Mouse (Mus musculus) layer of hippocampus, adult 2 months (tissue): ENCODE measurements around the gene H2afv. TPM values are rescaled to one million over a fixed set of nuclear protein-coding genes. Genes with fewer than 3 reads are reported as not detected.
A peak's percentile ranks its signal among the peaks of the same experiment; 100 is the strongest.
"Not testable (repeated sequence)": the region's sequence is repeated elsewhere in the genome, so short reads cannot be mapped to it uniquely, and the experiment has no call there.

ENCODE experiments used
- DNase-seq, 2 experiments: peaks; one replicate each; pipeline ENCODE4 v3.0.0; 2022; ENCODE audit warnings: low spot score in 2 of 2
- H3K27ac ChIP-seq: fragments of 200-600 bp; 2 replicates; pipeline ENCODE4 v1.8.1; 2022
- H3K4me3 ChIP-seq: fragments of 200-600 bp; 2 replicates; pipeline ENCODE4 v1.8.1; 2022; ENCODE audit warnings: mild to moderate bottlenecking
- CTCF ChIP-seq: fragments of 200-600 bp; conservative IDR thresholded peaks from 2 replicates; pipeline ENCODE4 v1.8.1; 2022; ENCODE audit warnings: antibody characterized with exemption, mild to moderate bottlenecking, moderate library complexity
- total RNA-seq, 2 experiments: library from RNA; stranded (reverse); gene quantifications; 2 replicates each; pipeline ENCODE4 v1.2.3; 2021

Gene H2afv
- total RNA-seq, 2 experiments from 2014 or later = 43.6 to 47.3 TPM

DNA sequence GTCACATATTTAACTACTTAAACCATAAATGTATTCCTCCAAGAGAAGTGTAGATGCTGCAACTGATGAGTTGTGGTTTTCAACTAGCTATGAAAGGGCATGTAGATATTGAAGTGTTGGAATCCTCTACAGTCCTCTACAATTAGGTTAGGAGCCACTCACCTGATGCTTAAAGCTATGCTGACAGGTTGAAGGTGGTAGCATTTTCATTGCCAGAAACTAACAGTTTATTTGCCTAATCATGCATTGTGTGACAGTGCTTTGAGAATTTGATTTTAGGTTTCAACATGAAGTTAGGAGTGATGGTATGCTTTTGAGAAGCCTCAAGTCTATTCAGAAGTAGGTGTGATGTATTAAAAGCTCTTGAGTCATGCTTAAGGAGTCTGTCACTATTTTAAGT is 26.8 kb downstream of the H2afv start:
- peak overlapping the region; percentile 92 for H3K4me3 ChIP-seq
- no peak for DNase-seq
- no peak for TF ChIP-seq CTCF

GRCm38 (mm10) chr11:6417069-6417468 is 27.2 kb downstream of the H2afv start:
- DNase-seq = no peak
- peak overlapping the region; percentile 99; the same call in 1 of the 2 replicates for H3K27ac ChIP-seq
- no peak for TF ChIP-seq CTCF
- peak overlapping the region; percentile 92 for H3K4me3 ChIP-seq

More for the DNA sequence above, 26.8 kb downstream of the H2afv start:
- H3K27ac ChIP-seq = peak overlapping the region; percentile 1; the same call in 1 of the 2 replicates

GRCm38 (mm10) chr11:6416405-6417034 is 27.7 kb downstream of the H2afv start:
- H3K27ac ChIP-seq = peak overlapping the region; percentile 99
- TF ChIP-seq CTCF = no peak
- DNase-seq = peak; percentile 80 to 87
- H3K4me3 ChIP-seq = peak overlapping the region; percentile 92

GRCm38 (mm10) chr11:6415551-6416404 is 28.5 kb downstream of the H2afv start:
- no peak for TF ChIP-seq CTCF
- peak overlapping the region; percentile 92 for H3K4me3 ChIP-seq
- peak; percentile 96 to 99 for DNase-seq
- peak overlapping the region; percentile 99 for H3K27ac ChIP-seq

DNA sequence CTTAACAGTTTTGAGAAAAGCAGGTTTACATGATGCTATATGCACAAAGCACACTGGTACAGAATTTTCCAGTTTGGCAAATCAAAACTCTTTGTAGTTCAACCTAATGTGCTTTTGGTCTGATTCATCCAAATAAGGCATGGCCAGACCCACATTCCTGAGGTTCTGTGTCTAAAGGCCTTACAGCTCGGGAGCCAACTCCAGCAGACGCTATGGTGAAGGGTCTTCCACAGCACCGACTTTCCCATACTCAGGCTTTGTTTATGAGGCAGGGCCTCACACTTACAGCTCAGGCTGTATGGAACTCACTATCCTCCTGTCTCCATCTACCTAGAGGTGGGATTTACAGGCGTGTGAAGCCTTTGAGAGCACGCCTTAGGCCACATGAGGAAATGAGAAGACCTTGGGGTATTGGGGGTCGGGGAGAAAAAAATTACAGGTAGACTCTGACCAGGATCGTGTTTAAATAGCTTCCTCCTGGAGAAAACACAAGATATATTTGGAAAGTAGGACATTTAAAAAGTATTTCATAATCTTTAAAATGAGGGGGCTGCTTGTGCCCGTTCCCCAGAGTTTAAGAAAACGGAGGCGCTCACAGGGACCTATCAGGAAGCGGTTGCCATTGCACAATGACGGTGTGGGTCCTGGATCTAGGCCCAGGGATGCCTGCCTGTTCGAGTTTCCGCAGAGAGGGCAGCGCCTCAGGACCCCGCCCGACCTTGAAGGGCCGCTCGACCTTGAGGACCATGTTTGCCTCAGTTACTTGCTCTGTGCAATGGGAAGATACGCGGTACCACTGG is 29.3 kb downstream of the H2afv start, which contains the start of gene Ppia:
Gene Ppia, plus strand, starts transcription at position 693 of the 800 bp plus-strand sequence.
- no peak for DNase-seq
- TF ChIP-seq CTCF = no peak
- peak within 1 kb of the TSS; percentile 99 for H3K27ac ChIP-seq
- peak within 1 kb of the TSS; percentile 92 for H3K4me3 ChIP-seq

GRCm38 (mm10) chr11:6413264-6413663 is 31.0 kb downstream of the H2afv start:
- DNase-seq = no peak
- Histone ChIP-seq H3K4me3 (no peak overlapping the region), H3K27ac (no peak overlapping the region)
- TF ChIP-seq CTCF = no peak

DNA sequence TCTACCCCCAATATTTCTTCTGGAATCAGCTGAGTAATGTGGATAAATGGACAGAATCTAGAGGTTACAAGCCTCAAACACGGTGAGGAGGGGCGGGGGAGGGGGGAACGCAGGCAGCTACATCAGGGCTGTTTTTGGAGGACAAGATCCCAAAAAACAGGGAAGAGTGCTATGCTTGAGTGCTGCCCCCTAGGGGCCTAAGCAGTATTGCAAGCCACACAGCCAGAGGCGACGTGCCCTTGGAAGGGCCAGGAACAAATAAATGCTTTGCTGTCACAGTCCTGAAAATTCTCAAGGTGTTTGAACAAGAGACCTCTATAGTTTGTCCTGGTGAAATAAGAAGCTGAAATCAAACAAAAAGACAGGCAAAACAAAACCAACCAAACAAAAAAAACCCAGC is 32.6 kb downstream of the H2afv start:
- Histone ChIP-seq H3K27ac (peak overlapping the region; percentile 41; the same call in 1 of the 2 replicates), H3K4me3 (no peak overlapping the region)
- peak; percentile 97 for TF ChIP-seq CTCF
- peak; percentile 68 to 88 for DNase-seq

- not testable (repeated sequence) for H3K27ac ChIP-seq, DNase-seq, H3K4me3 ChIP-seq
These were observed 33.5 kb downstream of the H2afv start for GRCm38 (mm10) chr11:6410755-6411154.

DNA sequence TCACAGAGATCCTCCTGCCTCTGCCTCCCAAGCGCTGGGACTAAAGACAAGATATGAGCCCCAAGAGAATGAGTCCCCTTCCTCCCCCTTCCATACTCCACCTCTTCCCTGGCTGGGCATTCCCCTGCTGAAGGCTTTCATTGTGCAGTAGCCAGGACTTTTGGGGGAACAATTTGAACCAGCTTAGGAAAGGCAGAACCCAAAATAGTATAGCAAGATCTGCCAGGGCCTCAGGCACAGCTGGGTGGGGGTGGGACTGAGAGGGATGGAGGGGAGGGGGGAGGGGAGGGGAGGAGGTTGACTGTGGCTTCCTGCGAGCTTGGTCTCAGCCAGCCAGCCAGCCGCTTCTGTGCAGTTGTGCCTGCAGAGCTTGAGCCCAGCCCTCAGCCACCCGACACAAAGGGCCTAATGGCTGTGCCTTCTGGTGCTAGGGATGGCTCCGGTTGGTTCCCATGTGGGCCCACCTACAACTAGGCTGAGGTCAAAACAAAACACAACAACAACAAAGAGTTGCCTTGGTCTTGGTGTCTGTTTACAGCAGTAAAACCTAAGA is 34.1 kb downstream of the H2afv start:
- H3K4me3 ChIP-seq = no peak overlapping the region
- no peak for DNase-seq
- TF ChIP-seq CTCF = no peak
- H3K27ac ChIP-seq = peak overlapping the region; percentile 28; the same call in 1 of the 2 replicates

DNA sequence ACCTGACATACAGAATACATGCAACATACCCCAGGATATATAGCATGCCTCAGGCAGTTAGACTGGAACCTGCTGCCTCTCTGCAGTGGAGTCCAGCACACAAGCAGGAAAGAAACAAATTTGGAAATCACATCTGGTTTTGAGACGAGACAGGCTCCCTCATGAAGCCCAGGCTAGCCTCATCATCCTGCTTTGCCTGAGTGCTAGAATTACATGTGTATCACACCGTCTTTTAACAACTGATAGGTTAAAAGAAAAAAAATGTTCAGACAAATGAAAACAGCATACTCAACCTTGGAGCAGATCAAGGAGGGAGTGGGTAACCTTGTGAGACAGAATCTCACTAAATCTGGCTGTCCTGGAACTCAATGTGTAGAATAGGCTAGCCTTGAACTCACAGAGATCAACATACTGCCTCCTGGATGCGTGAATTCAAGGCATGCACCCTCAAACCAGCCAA is 37.1 kb downstream of the H2afv start:
- no peak overlapping the region for H3K4me3 ChIP-seq
- DNase-seq = peak in 1 of 2 experiments; percentile 3
- TF ChIP-seq CTCF = no peak
- peak overlapping the region; percentile 84 for H3K27ac ChIP-seq

DNA sequence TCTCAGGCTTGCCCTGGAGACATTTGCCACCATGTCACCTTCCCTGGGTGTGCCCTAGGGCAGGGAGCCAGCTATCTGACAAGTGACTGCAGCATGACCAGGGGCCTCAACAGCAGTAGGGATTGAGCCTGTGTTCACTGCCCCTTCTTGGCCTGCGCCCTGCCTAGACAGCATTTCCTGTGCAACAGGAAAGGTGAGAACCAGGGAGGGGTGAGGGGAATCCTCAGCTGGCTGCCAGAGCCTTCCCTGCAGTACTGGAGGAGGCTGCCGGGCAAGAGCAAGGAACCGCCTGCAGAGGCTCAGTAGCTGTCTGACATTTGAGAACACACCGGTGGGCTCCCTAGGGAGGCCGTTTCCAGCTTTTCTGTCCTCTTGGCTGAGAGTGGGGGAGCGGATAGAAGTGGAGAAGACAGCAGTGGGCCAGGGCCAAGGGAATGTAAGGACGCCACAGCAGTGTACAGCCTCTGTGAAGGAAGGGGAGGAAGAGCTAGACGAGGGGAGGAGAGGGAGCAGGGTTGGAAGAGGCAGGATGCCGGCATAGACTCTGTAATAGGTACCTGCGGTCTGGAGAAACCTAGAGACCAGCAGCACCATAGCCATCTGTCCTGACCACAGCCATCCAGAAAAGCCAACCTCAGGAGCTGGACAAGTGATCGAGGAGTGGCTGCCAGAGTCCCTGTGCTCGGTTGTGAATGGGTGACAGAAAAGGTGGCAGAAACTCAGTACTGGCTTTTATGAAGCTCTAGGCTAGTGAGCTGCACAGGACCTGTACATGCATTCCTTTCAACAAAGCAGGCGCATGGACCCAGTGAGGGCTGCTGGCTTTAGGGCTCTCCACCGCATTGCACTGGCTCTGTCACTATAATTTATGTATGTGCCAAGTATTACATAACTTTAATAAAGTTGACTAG is 37.7 kb downstream of the H2afv start:
- TF ChIP-seq CTCF = no peak
- DNase-seq = no peak
- Histone ChIP-seq H3K4me3 (no peak overlapping the region), H3K27ac (peak overlapping the region; percentile 84)
